Mouse (Mus musculus) splenic B cell, adult 2 months (primary cell): ENCODE data around the gene Gatb.

Experiments
- DNase-seq: peaks from one replicate; pipeline ENCODE4 v3.0.0-alpha.2; 2011; ENCODE audit warnings: low read depth, low spot score
- H3K27me3 ChIP-seq: 2 replicates; pipeline ENCODE4 v1.6.1; 2012; ENCODE audit warnings: mild to moderate bottlenecking, low read length, moderate library complexity, mixed read lengths; ENCODE audit not compliant: control insufficient read depth, poor library complexity, insufficient read depth, severe bottlenecking
- H3K36me3 ChIP-seq: 2 replicates; pipeline ENCODE4 v1.6.1; 2012; ENCODE audit warnings: mild to moderate bottlenecking, low read length, moderate library complexity, mixed read lengths; ENCODE audit not compliant: control insufficient read depth, poor library complexity, insufficient read depth, severe bottlenecking

Gene Gatb

GRCm38 (mm10) chr3:85688341-85688740 is 114.4 kb downstream of the Gatb start:
- H3K27me3 ChIP-seq = no peaks in the 10 kb centered on the region
- H3K36me3 ChIP-seq = no peaks in the 10 kb centered on the region
- DNase-seq = no peak

- DNase-seq = no peak
- H3K36me3 ChIP-seq = no peaks in the 10 kb centered on the region
These were observed 117.2 kb downstream of the Gatb start for GRCm38 (mm10) chr3:85691134-85691533.

GRCm38 (mm10) chr3:85693013-85693412 is 119.1 kb downstream of the Gatb start:
- DNase-seq = no peak
- H3K27me3 ChIP-seq = no peaks in the 10 kb centered on the region

More at GRCm38 (mm10) chr3:85691134-85691533, 117.2 kb downstream of the Gatb start:
- H3K27me3 ChIP-seq = no peaks in the 10 kb centered on the region

GRCm38 (mm10) chr3:85695056-85695455 is 121.1 kb downstream of the Gatb start:
- Histone ChIP-seq H3K27me3 (no peaks in the 10 kb centered on the region), H3K36me3 (no peaks in the 10 kb centered on the region)
- DNase-seq = no peak

More at GRCm38 (mm10) chr3:85693013-85693412, 119.1 kb downstream of the Gatb start:
- no peaks in the 10 kb centered on the region for H3K36me3 ChIP-seq

DNA sequence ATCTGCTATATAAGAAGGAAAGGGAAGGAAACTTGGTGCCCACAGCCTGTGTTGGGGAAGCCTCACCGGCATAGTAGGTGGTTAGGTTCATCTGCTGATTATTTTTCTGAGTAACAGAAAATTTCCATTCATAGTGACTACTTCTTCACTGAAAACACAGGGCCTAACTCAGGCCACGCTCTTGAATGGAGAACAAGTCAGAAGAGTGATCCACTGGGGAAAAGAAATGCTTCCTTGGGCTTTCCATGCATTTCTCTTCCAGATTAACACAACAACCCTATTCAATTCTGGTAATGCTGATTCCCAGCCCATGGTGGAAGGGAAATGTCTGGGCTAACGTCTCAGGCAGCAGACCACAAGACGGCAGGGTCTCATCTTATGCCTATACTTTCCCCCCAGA is 124.6 kb downstream of the Gatb start:
- Histone ChIP-seq H3K36me3 (no peaks in the 10 kb centered on the region), H3K27me3 (no peaks in the 10 kb centered on the region)
- no peak for DNase-seq

GRCm38 (mm10) chr3:85703141-85703882 is 129.4 kb downstream of the Gatb start:
- H3K36me3 ChIP-seq = no peaks in the 10 kb centered on the region
- H3K27me3 ChIP-seq = no peaks in the 10 kb centered on the region
- no peak for DNase-seq
